Mouse (Mus musculus) adrenal gland, postnatal 10 days (tissue): Measurements from ENCODE around the gene Cdh4. TPM values are rescaled to one million over a fixed set of nuclear protein-coding genes. Genes with fewer than 3 reads are reported as not detected.

Experiments used
- DNase-seq: peaks from one replicate; pipeline ENCODE4 v3.0.0; 2021; ENCODE audit warnings: mixed read lengths
- total RNA-seq, 2 experiments: library from RNA; stranded (reverse); gene quantifications; 2 replicates each; pipeline ENCODE4 v1.2.3; 2021

Gene Cdh4
- total RNA-seq, 2 experiments from 2014 or later, result 2.8 to 5.2 TPM

GRCm38 (mm10) chr2:179733141-179733831, 291.1 kb downstream of the Cdh4 start:
- no peak for DNase-seq

- no peak for DNase-seq
These were observed 300.2 kb downstream of the Cdh4 start for GRCm38 (mm10) chr2:179742419-179742818.

GRCm38 (mm10) chr2:179742828-179743227, 300.6 kb downstream of the Cdh4 start:
- no peak for DNase-seq

- no peak for DNase-seq
These were observed 304.3 kb downstream of the Cdh4 start for GRCm38 (mm10) chr2:179746491-179746890.

GRCm38 (mm10) chr2:179749399-179749798, 307.2 kb downstream of the Cdh4 start:
- no peak for DNase-seq

- no peak for DNase-seq
These were observed 311.6 kb downstream of the Cdh4 start for GRCm38 (mm10) chr2:179753811-179754210.

- no peak for DNase-seq
These were observed 312.5 kb downstream of the Cdh4 start for GRCm38 (mm10) chr2:179754776-179755175.

- no peak for DNase-seq
These were observed 319.6 kb downstream of the Cdh4 start for GRCm38 (mm10) chr2:179761718-179762441.

GRCm38 (mm10) chr2:179762521-179763305, 320.5 kb downstream of the Cdh4 start:
- DNase-seq, result no peak

- no peak for DNase-seq
These were observed 322.2 kb downstream of the Cdh4 start for GRCm38 (mm10) chr2:179764460-179764859.

GRCm38 (mm10) chr2:179766664-179767526, 324.7 kb downstream of the Cdh4 start:
- DNase-seq, result no peak

- DNase-seq, result no peak
These were observed 325.3 kb downstream of the Cdh4 start for GRCm38 (mm10) chr2:179767527-179767849.

- DNase-seq, result peak; percentile 49
These were observed 326.9 kb downstream of the Cdh4 start for GRCm38 (mm10) chr2:179769137-179769536.

GRCm38 (mm10) chr2:179769943-179770342, 327.7 kb downstream of the Cdh4 start:
- DNase-seq, result no peak

GRCm38 (mm10) chr2:179774440-179775110, 332.3 kb downstream of the Cdh4 start:
- no peak for DNase-seq

GRCm38 (mm10) chr2:179775999-179776705, 333.9 kb downstream of the Cdh4 start:
- no peak for DNase-seq

- DNase-seq, result no peak
These were observed 337.0 kb downstream of the Cdh4 start for GRCm38 (mm10) chr2:179779266-179779665.

- no peak for DNase-seq
These were observed 338.7 kb downstream of the Cdh4 start for GRCm38 (mm10) chr2:179780961-179781360.

GRCm38 (mm10) chr2:179787256-179787655, 345.0 kb downstream of the Cdh4 start:
- DNase-seq, result no peak

- no peak for DNase-seq
These were observed 345.6 kb downstream of the Cdh4 start for GRCm38 (mm10) chr2:179787797-179788196.

GRCm38 (mm10) chr2:179790684-179791083, 348.5 kb downstream of the Cdh4 start:
- DNase-seq, result no peak
